Mouse (Mus musculus) midbrain, embryonic 11.5 days (tissue): ENCODE data around the gene Arhgap45. TPM values are rescaled to one million over a fixed set of nuclear protein-coding genes. Genes with fewer than 3 reads are reported as not detected.

ENCODE experiments used
- ATAC-seq: fragments of 200-750 bp; cut with Nextera tagmentation; 2 replicates; pipeline ENCODE4 v1.8.0; 2017; ENCODE audit warnings: moderate TSS enrichment, moderate library complexity; ENCODE audit not compliant: low FRiP score
- DNase-seq: peaks from one replicate; pipeline ENCODE4 v3.0.0; 2015; ENCODE audit warnings: low spot score; ENCODE audit errors: missing footprints
- H3K27ac ChIP-seq: fragments of 300-500 bp; sonication (generic); 2 replicates; pipeline ENCODE4 v1.5.1; 2014; ENCODE audit warnings: low read depth, low read length
- H3K27me3 ChIP-seq: fragments of 300-500 bp; sonication (generic); 2 replicates; pipeline ENCODE4 v1.6.1; 2014; ENCODE audit warnings: mild to moderate bottlenecking, low read length, moderate library complexity, mixed read lengths; ENCODE audit not compliant: control insufficient read depth, insufficient read depth
- H3K36me3 ChIP-seq: fragments of 300-500 bp; sonication (generic); 2 replicates; pipeline ENCODE4 v1.6.1; 2014; ENCODE audit warnings: mild to moderate bottlenecking, low read length, moderate library complexity, mixed read lengths; ENCODE audit not compliant: control insufficient read depth, insufficient read depth
- H3K4me1 ChIP-seq: fragments of 300-500 bp; sonication (generic); 2 replicates; pipeline ENCODE4 v1.6.1; 2014; ENCODE audit warnings: low read length; ENCODE audit not compliant: control insufficient read depth, insufficient read depth
- H3K4me2 ChIP-seq: fragments of 300-500 bp; sonication (generic); 2 replicates; pipeline ENCODE4 v1.6.1; 2014; ENCODE audit warnings: mild to moderate bottlenecking, moderate library complexity
- H3K4me3 ChIP-seq: fragments of 300-500 bp; sonication (generic); 2 replicates; pipeline ENCODE4 v1.5.1; 2014; ENCODE audit warnings: low read depth, low read length
- H3K9ac ChIP-seq: fragments of 300-500 bp; sonication (generic); 2 replicates; pipeline ENCODE4 v1.6.1; 2014; ENCODE audit warnings: low read length
- H3K9me3 ChIP-seq: fragments of 300-500 bp; sonication (generic); 2 replicates; pipeline ENCODE4 v1.6.1; 2016; ENCODE audit warnings: low read length; ENCODE audit not compliant: control insufficient read depth
- WGBS: fragments of 180-500 bp; shearing (Covaris S2); extraction: QIAGEN DNeasy Blood & Tissue Kit; methylation state at CpG from one replicate; pipeline ENCODE4 v1.1.7; 2014; 5-methylcytosine and 5-hydroxymethylcytosine counted together
- polyA plus RNA-seq: library from polyadenylated mRNA; unstranded; fragments of >200 nt; fragmentation: Nextera tagmentation; extraction: Ambion mirVana; gene quantifications from 2 replicates; pipeline ENCODE4 v1.2.1, GENCODE M21; 2014

Gene Arhgap45
- polyA plus RNA-seq, 1 experiment from 2014 or later: 3.8 TPM

- Histone ChIP-seq H3K4me3 (no peak overlapping the region), H3K27ac (no peak overlapping the region), H3K4me1 (peaks cover 4% of the 10 kb centered on the region; the same call in 1 of the 2 replicates), H3K27me3 (peaks cover 7% of the 10 kb centered on the region), H3K9ac (no peak overlapping the region), H3K4me2 (no peak overlapping the region), H3K36me3 (no peaks in the 10 kb centered on the region), H3K9me3 (no peaks in the 10 kb centered on the region)
- DNase-seq: no peak
- no peak for ATAC-seq
- 79% methylated on average over 15 of the region's 15 CpGs for WGBS
Measured at GRCm38 (mm10) chr10:80024229-80025043, 8.0 kb downstream of the Arhgap45 start.

- 0 out of 2 replicates have a peak, but pooled peaks cover 1% of the 10 kb centered on the region for H3K27me3 ChIP-seq
- no peak for ATAC-seq
- no peaks in the 10 kb centered on the region for H3K36me3 ChIP-seq
- H3K4me3 ChIP-seq: no peak overlapping the region
- H3K27ac ChIP-seq: no peak overlapping the region
- DNase-seq: no peak
- H3K9me3 ChIP-seq: no peaks in the 10 kb centered on the region
- H3K4me2 ChIP-seq: no peak overlapping the region
- WGBS: 54% methylated on average over 4 of the region's 4 CpGs
- no peak overlapping the region for H3K9ac ChIP-seq
- no peaks in the 10 kb centered on the region; the same call in 1 of the 2 replicates for H3K4me1 ChIP-seq
Measured at GRCm38 (mm10) chr10:80025044-80025347, 8.5 kb downstream of the Arhgap45 start.

DNA sequence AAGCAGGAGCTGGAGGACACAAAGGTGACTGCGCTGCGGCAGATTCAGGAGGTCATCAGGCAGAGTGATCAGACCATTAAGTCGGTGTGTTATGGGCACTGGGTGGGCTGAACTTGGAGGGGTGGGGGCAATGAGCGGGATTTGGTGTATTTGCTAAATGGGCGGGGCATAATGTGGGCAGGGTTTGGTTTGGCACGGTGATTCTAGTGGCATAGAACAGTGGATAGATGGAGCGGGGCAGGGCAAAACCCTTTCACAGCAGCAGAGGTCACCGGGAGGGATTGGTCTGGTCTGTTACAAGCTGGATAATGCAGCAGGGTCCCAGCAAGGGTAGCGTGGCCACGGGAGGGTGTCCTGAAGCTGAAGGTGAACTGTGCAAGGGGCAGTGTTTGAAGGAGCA is 9.0 kb downstream of the Arhgap45 start:
- no peaks in the 10 kb centered on the region for H3K36me3 ChIP-seq

DNA sequence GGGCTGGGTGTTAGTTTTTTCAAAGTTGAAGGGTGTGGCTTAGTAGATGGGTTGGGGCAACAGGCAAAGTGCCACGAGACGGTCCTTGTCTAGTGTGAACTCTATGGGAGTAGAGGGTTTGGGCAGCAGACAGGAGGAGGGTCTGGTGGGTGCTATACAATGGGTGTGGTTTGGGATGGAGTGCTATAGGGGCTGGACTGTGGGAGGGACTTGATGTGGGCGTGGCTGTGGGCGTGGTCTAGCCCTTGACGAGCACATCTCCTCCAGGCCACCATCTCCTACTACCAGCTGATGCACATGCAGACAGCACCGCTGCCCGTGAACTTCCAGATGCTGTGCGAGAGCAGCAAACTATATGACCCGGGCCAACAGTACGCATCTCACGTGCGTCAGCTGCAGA is 9.4 kb downstream of the Arhgap45 start:
- no peak overlapping the region for H3K4me3 ChIP-seq
- no peaks in the 10 kb centered on the region for H3K27me3 ChIP-seq
- no peak overlapping the region for H3K4me2 ChIP-seq
- H3K9ac ChIP-seq: no peak overlapping the region
- DNase-seq (no peak), ATAC-seq (peak; percentile 65)
- H3K36me3 ChIP-seq: no peaks in the 10 kb centered on the region
- H3K27ac ChIP-seq: no peak overlapping the region
- no peaks in the 10 kb centered on the region for H3K4me1 ChIP-seq
- WGBS: 64% methylated on average over 12 of the region's 12 CpGs
- no peaks in the 10 kb centered on the region for H3K9me3 ChIP-seq

More for the DNA sequence above, 9.0 kb downstream of the Arhgap45 start:
- H3K4me3 ChIP-seq: no peak overlapping the region
- no peak overlapping the region for H3K9ac ChIP-seq
- ATAC-seq: no peak
- DNase-seq: no peak
- no peaks in the 10 kb centered on the region for H3K4me1 ChIP-seq
- no peak overlapping the region for H3K27ac ChIP-seq
- H3K4me2 ChIP-seq: no peak overlapping the region
- H3K9me3 ChIP-seq: no peaks in the 10 kb centered on the region
- no peaks in the 10 kb centered on the region for H3K27me3 ChIP-seq
- WGBS: 73% methylated on average over 10 of the region's 10 CpGs

- WGBS: 73% methylated on average over 20 of the region's 20 CpGs
- H3K36me3 ChIP-seq: no peaks in the 10 kb centered on the region
- H3K9me3 ChIP-seq: no peaks in the 10 kb centered on the region
- no peaks in the 10 kb centered on the region for H3K27me3 ChIP-seq
- ATAC-seq: no peak
- no peak overlapping the region for H3K9ac ChIP-seq
- no peaks in the 10 kb centered on the region for H3K4me1 ChIP-seq
- H3K4me2 ChIP-seq: no peak overlapping the region
- DNase-seq: no peak
- no peak overlapping the region for H3K27ac ChIP-seq
- H3K4me3 ChIP-seq: no peak overlapping the region
Measured at GRCm38 (mm10) chr10:80027681-80028520, 11.4 kb downstream of the Arhgap45 start.

- Histone ChIP-seq H3K4me2 (no peak overlapping the region), H3K4me3 (no peak overlapping the region), H3K36me3 (no peaks in the 10 kb centered on the region), H3K4me1 (no peaks in the 10 kb centered on the region), H3K27ac (no peak overlapping the region), H3K9ac (no peak overlapping the region), H3K27me3 (no peaks in the 10 kb centered on the region), H3K9me3 (no peaks in the 10 kb centered on the region)
- ATAC-seq (no peak), DNase-seq (no peak)
- WGBS: 91% methylated on average over 13 of the region's 13 CpGs
Measured at GRCm38 (mm10) chr10:80028521-80028846, 12.0 kb downstream of the Arhgap45 start.

- Histone ChIP-seq H3K4me2 (no peak overlapping the region), H3K9me3 (no peaks in the 10 kb centered on the region), H3K9ac (no peak overlapping the region), H3K4me3 (no peak overlapping the region), H3K27me3 (no peaks in the 10 kb centered on the region), H3K36me3 (peaks cover 1% of the 10 kb centered on the region), H3K27ac (no peak overlapping the region), H3K4me1 (no peaks in the 10 kb centered on the region)
- ATAC-seq (no peak), DNase-seq (no peak)
- WGBS: 87% methylated on average over 9 of the region's 9 CpGs
Measured at GRCm38 (mm10) chr10:80030191-80030590, 13.7 kb downstream of the Arhgap45 start.

GRCm38 (mm10) chr10:80030736-80031135 is 14.3 kb downstream of the Arhgap45 start:
- H3K36me3 ChIP-seq: peaks cover 5% of the 10 kb centered on the region
- H3K27me3 ChIP-seq: no peaks in the 10 kb centered on the region
- H3K27ac ChIP-seq: no peak overlapping the region
- H3K9ac ChIP-seq: no peak overlapping the region
- H3K4me2 ChIP-seq: no peak overlapping the region
- DNase-seq (no peak), ATAC-seq (no peak)
- no peaks in the 10 kb centered on the region for H3K4me1 ChIP-seq
- H3K4me3 ChIP-seq: no peak overlapping the region
- 89% methylated on average over 17 of the region's 17 CpGs for WGBS
- no peaks in the 10 kb centered on the region for H3K9me3 ChIP-seq

DNA sequence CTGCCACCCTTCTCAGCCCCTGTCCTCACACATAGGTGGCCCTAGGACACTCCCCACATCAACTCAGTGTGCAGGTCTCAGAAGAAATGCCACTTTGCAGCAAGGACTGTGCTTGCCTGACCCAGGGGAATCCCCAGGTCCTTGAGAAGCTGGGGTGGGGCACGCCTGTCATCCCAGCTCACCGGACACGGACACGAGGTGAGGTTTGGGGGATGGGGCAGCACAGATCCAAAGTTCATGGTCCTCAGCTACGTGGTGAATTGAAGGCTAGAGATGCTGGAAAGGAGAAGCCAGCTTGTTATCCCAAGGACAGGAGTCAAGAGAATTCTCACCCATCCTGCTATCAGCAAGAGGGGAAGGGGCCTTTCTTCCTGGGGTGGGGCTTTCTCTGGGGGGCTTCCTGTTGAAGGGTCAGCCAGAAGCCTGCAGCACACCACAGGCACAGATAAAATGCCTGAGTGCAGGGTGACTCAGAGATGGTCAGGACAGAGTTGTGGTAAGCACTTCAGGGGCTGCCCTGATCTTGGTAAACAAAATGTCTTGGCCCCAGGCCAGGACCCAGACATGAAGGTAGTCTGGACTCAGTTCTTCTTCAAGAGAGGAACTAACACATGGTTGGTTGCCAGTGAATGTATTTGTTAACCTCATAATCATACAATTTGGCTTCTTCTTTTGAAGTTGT is 16.5 kb downstream of the Arhgap45 start:
- H3K27ac ChIP-seq: no peak overlapping the region
- H3K9me3 ChIP-seq: no peaks in the 10 kb centered on the region
- H3K36me3 ChIP-seq: peaks cover 15% of the 10 kb centered on the region
- no peaks in the 10 kb centered on the region for H3K27me3 ChIP-seq
- no peak overlapping the region for H3K9ac ChIP-seq
- ATAC-seq: no peak
- no peaks in the 10 kb centered on the region for H3K4me1 ChIP-seq
- no peak overlapping the region for H3K4me3 ChIP-seq
- no peak for DNase-seq
- no peak overlapping the region for H3K4me2 ChIP-seq
- 75% methylated on average over 5 of the region's 5 CpGs for WGBS
